Mouse (Mus musculus) ZHBTc4 (cell line): ENCODE measurements at regions not wholly inside any gene's neighbourhood (a gene's known extent, or its start where the extent isn't known, plus 50 kb on each side); places are given as distances from the start of the nearest gene placed in this dataset.
"Not testable (repeated sequence)": the region's sequence is repeated elsewhere in the genome, so short reads cannot be mapped to it uniquely, and the experiment has no call there.

Experiments used
- DNase-seq: peaks from one replicate; pipeline ENCODE4 v3.0.0-alpha.2; 2011; ENCODE audit warnings: low read depth, low spot score

GRCm38 (mm10) chr1:184241846-184242245, 207.7 kb upstream of the 1700056E22Rik start:
- DNase-seq: no peak

GRCm38 (mm10) chr1:184235131-184235983, 201.3 kb upstream of the 1700056E22Rik start:
- peak; percentile 79 for DNase-seq

- DNase-seq: no peak
Measured at GRCm38 (mm10) chr1:184234320-184234988, 200.4 kb upstream of the 1700056E22Rik start.

- DNase-seq: no peak
Measured at GRCm38 (mm10) chr1:184233741-184234255, 199.7 kb upstream of the 1700056E22Rik start.

GRCm38 (mm10) chr1:184222326-184222725, 188.2 kb upstream of the 1700056E22Rik start:
- DNase-seq: no peak

GRCm38 (mm10) chr1:184221792-184222191, 187.7 kb upstream of the 1700056E22Rik start:
- no peak for DNase-seq

GRCm38 (mm10) chr1:184197272-184197671, 163.2 kb upstream of the 1700056E22Rik start:
- DNase-seq: no peak

- no peak for DNase-seq
Measured at GRCm38 (mm10) chr1:184191325-184191724, 157.2 kb upstream of the 1700056E22Rik start.

GRCm38 (mm10) chr1:184187582-184187981, 153.5 kb upstream of the 1700056E22Rik start:
- DNase-seq: peak; percentile 5

- no peak for DNase-seq
Measured at GRCm38 (mm10) chr1:184182163-184182562, 148.1 kb upstream of the 1700056E22Rik start.

- not testable (repeated sequence) for DNase-seq
Measured at GRCm38 (mm10) chr1:184174416-184174815, 140.3 kb upstream of the 1700056E22Rik start.

- no peak for DNase-seq
Measured at GRCm38 (mm10) chr1:184173739-184174138, 139.6 kb upstream of the 1700056E22Rik start.

GRCm38 (mm10) chr1:184172986-184173385, 138.9 kb upstream of the 1700056E22Rik start:
- no peak for DNase-seq

GRCm38 (mm10) chr1:184171601-184172000, 137.5 kb upstream of the 1700056E22Rik start:
- DNase-seq: no peak

GRCm38 (mm10) chr1:184170926-184171325, 136.8 kb upstream of the 1700056E22Rik start:
- no peak for DNase-seq

- DNase-seq: no peak
Measured at GRCm38 (mm10) chr1:184169967-184170366, 135.9 kb upstream of the 1700056E22Rik start.

GRCm38 (mm10) chr1:184169034-184169783, 135.1 kb upstream of the 1700056E22Rik start:
- no peak for DNase-seq

- DNase-seq: no peak
Measured at GRCm38 (mm10) chr1:184166951-184167350, 132.8 kb upstream of the 1700056E22Rik start.

GRCm38 (mm10) chr1:184162526-184162925, 128.4 kb upstream of the 1700056E22Rik start:
- not testable (repeated sequence) for DNase-seq

- no peak for DNase-seq
Measured at GRCm38 (mm10) chr1:184147713-184148112, 113.6 kb upstream of the 1700056E22Rik start.

- DNase-seq: no peak
Measured at GRCm38 (mm10) chr1:184142974-184143373, 108.9 kb upstream of the 1700056E22Rik start.

GRCm38 (mm10) chr1:184140486-184140885, 106.4 kb upstream of the 1700056E22Rik start:
- DNase-seq: no peak
